Mouse (Mus musculus): ENCODE data around the gene Pbxip1.

- TF ChIP-seq CTCF (IDR thresholded peaks at IDR 0.05; ENCODE audit: extremely low read depth, insufficient read depth, insufficient read length, insufficient replicate concordance) (no peak), POLR2A (IDR thresholded peaks at IDR 0.05; ENCODE audit: low read depth, low read length) (no peak)
These were observed 45.7 kb downstream of the Pbxip1 start for GRCm38 (mm10) chr3:89482249-89482648.

All from spleen, adult 2 months (tissue).